Mouse (Mus musculus): Measurements from ENCODE around the gene Tmem198.

The Tmem198 gene

GRCm38 (mm10) chr1:75455433-75455832 is 23.9 kb upstream of the Tmem198 start:
- no peak for DNase-seq (ENCODE audit: low read depth, low spot score)

DNA sequence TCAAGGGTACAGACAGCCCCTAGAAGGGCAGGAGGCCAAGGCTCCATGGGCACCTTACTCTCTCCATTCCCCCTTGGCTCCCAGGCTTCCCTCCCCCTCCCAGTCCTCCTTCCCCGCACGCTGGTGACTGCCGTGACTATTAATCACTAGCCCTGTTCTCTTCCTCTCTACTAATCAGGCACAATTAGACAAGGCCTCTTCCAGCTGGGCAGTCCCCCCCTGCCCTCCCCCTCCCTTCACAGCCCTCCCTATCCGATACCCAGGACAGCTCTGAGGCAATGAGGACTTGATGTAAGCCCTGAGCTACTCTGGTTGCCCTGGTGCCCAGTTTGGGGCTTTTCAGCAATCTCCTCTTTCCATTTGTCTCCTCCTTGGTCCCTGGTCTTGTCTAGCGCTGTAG is 23.4 kb upstream of the Tmem198 start:
- no peak for DNase-seq (ENCODE audit: low read depth, low spot score)

GRCm38 (mm10) chr1:75456746-75457564 is 22.4 kb upstream of the Tmem198 start:
- no peak for DNase-seq (ENCODE audit: low read depth, low spot score)

- no peak for DNase-seq (ENCODE audit: low read depth, low spot score)
These were observed 21.7 kb upstream of the Tmem198 start for GRCm38 (mm10) chr1:75457710-75458024.

GRCm38 (mm10) chr1:75458025-75458788 is 21.1 kb upstream of the Tmem198 start:
- DNase-seq (ENCODE audit: low read depth, low spot score): no peak

- no peak for DNase-seq (ENCODE audit: low read depth, low spot score)
These were observed 20.3 kb upstream of the Tmem198 start for GRCm38 (mm10) chr1:75458789-75459684.

- DNase-seq (ENCODE audit: low read depth, low spot score): no peak
These were observed 19.0 kb upstream of the Tmem198 start for GRCm38 (mm10) chr1:75460297-75460696.

- no peak for DNase-seq (ENCODE audit: low read depth, low spot score)
These were observed 16.7 kb upstream of the Tmem198 start for GRCm38 (mm10) chr1:75462636-75463035.

DNA sequence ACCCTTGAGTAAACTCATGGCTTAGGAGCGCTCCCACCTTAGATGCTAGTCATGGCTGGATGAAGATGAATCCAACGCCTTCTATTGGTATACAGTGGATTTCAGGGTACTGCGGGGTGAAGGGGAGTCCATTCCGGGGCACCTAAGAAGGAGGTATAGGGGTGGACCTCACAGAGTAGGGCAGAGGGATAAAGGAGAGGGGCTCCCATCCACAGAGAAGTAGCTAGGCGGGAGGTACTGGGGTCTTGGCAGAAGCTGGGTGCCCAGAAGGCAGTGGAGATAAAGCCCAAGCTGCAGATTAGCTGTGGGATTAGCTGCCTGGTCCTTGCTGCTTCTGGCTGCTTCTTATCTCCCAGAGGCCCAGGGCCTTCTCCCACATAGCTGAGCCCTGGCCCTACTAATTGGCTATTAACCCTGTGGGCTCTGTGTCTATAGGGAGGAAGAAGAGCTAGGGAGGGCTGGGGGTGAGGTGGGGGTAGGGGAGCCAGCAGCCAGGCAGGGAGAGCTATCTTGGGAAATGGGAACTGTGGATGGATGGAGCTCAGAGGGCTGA is 15.6 kb upstream of the Tmem198 start:
- no peak for DNase-seq (ENCODE audit: low read depth, low spot score)

DNA sequence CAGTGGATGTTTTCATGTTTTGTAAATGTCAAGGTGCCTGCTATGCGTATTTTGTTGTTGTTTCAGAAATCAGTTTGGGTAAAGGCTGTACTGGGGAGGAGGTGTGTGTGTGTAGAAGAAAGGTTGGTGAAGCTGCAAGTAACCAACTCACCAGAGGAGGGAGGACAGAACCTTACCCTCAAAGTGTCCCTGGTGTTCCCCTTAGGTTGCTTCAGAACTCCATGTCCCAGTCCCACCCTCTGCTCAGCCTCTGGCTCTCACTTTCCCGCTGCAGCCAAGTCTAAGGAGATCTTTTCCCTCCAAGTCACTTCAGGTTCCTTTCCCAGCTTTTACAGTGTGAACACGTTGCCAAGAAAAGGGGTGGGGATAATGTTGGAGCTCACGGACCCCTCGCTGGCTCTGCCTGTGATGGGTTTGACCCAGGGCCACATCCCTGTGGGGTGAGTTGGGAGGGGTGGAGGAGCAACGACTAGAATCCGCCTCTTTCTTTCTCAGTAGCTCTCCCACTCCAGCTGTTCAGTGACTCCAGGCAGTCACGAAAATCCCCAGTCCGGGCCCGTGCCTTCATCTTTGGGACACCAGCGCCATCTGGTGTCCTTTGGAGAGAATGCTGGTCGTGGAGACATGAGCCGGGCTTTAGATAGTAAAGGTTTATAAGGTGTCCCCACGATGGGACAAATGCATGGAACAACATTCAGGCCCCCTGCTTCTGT is 12.0 kb upstream of the Tmem198 start:
- DNase-seq (ENCODE audit: low read depth, low spot score): peak; percentile 78

DNA sequence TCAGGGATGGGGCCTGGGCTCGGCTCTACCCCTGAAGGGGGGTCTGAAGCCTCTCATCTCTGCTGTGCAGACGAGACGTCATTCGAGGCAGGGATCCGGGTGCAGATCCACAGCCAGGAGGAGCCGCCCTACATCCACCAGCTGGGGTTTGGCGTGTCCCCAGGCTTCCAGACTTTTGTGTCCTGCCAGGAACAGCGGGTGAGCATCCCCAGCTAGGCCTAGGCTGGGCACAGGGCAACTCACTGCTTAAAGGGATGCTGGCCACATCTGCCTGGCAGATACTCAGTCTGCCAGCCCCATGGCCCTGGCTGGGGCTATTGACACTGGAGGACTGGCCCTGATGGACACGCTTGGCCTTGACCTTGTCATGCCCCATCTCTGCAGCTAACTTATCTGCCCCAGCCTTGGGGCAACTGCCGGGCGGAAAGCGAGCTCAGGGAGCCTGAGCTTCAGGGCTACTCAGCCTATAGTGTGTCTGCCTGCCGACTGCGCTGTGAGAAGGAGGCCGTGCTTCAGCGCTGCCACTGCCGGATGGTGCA is 10.0 kb upstream of the Tmem198 start:
- no peak for DNase-seq (ENCODE audit: low read depth, low spot score)

DNA sequence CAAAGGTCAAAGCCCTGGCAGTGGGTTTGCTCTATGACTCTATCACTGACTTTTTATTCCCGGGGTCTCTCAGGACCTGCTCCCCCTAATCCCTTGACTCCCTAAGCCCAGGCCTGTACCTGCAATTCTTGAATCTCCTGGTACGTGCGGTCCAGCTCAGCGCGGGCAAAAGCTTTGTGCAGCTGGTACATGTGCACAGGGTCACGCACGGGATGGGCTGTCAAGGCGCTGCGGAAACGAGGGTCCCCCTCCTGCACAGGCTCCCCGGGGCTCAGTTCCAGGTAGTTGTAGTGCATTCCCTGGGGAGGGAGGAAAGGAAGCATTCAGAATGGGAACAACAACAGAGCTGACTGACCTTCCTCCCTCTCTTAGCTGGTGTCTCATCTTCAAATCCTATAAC is 2.9 kb upstream of the Tmem198 start:
- DNase-seq (ENCODE audit: low read depth, low spot score): no peak

- peak; percentile 67 for DNase-seq (ENCODE audit: low read depth, low spot score)
These were observed 1.9 kb upstream of the Tmem198 start for GRCm38 (mm10) chr1:75477264-75477965.

DNA sequence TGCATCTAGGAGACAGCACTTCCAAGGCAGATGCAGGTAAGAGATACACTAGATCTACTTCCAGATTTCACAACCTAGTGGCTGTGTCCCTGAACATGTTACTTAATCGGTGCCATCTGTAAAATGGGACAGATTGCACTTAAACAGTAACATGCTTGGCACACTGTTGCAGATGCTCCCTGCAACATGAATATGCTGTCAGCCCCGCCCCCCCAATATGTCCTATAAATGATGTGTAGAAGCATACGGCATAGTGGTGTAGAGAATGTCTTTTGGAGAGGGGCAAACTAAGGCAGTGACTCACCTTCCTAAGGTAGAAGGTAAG is 1.4 kb upstream of the Tmem198 start:
- DNase-seq (ENCODE audit: low read depth, low spot score): no peak

- no peak for DNase-seq (ENCODE audit: low read depth, low spot score)
These were observed 835 bp upstream of the Tmem198 start for GRCm38 (mm10) chr1:75478497-75478896.

DNA sequence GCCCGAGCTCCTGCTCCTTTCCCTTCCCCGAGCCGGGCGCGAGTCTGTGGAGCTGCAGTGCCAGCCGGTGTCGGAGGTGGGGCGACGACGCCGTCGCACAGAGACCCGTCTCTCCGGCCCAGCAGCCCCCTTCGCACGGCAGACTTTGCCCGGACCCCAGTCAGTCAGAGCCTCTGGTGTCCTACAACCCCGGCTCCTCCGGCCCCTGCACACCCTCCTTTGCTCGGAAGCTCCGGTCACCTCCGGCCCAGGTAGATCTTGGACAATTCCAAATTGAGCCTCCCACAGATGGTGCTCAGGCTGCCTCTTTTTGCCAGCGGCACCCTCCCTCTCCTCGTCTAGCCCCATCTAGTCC is 280 bp downstream of the Tmem198 start:
- no peak for DNase-seq (ENCODE audit: low read depth, low spot score)

- DNase-seq (ENCODE audit: low read depth, low spot score): no peak
These were observed 704 bp downstream of the Tmem198 start for GRCm38 (mm10) chr1:75480036-75480435.

- DNase-seq (ENCODE audit: low read depth, low spot score): no peak
These were observed 1.4 kb downstream of the Tmem198 start for GRCm38 (mm10) chr1:75480735-75481134.

- DNase-seq (ENCODE audit: low read depth, low spot score): no peak
These were observed 7.2 kb downstream of the Tmem198 start for GRCm38 (mm10) chr1:75486561-75486960.

GRCm38 (mm10) chr1:75487040-75487404 is 7.7 kb downstream of the Tmem198 start:
- DNase-seq (ENCODE audit: low read depth, low spot score): no peak
